Mouse (Mus musculus): ENCODE data around the gene Sema5b. TPM values are rescaled to one million over a fixed set of nuclear protein-coding genes. Genes with fewer than 3 reads are reported as not detected.
"Not testable (repeated sequence)": the region's sequence is repeated elsewhere in the genome, so short reads cannot be mapped to it uniquely, and the experiment has no call there.

Gene Sema5b
- polyA plus RNA-seq, 1 experiment: not detected

- 8% methylated on average over 27 of the region's 27 CpGs for WGBS
- peak overlapping the region; percentile 70 for H3K4me3 ChIP-seq (ENCODE audit: insufficient read depth, low read depth, low read length)
- no peak for TF ChIP-seq POLR2A (IDR thresholded peaks at IDR 0.05; ENCODE audit: insufficient read depth, low read depth, low read length)
- TF ChIP-seq CTCF (IDR thresholded peaks at IDR 0.05; ENCODE audit: insufficient read depth, low read depth, low read length): no peak
- no peak overlapping the region for H3K27ac ChIP-seq (ENCODE audit: insufficient read depth, low read depth, low read length)
- H3K4me1 ChIP-seq (ENCODE audit: control insufficient read depth, insufficient read depth, low read length): peaks cover 27% of the 10 kb centered on the region
Observed at GRCm38 (mm10) chr16:35542421-35542780, 1.5 kb downstream of the Sema5b start.

DNA sequence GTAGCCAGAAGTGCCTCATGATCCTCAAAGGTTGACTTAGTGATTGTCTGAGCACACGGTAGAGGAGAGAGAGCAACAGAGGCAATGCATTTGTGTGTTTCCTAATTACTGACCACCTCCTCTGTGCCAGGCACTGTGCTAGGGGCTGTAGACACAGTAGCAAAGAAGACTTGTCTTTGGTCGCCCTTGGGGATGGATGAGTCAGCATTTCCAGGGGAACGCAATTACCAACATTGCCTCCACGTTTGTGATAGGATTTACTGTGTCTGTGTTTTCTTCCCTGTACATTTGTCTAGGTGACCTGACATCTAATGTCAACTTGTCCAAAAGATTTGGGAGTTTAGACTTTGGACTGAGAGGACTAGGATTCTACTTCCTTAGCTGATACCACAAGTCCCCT, 4.8 kb downstream of the Sema5b start:
- Histone ChIP-seq H3K27ac (ENCODE audit: insufficient read depth, low read depth, low read length) (no peak overlapping the region), H3K4me3 (ENCODE audit: insufficient read depth, low read depth, low read length) (no peak overlapping the region), H3K4me1 (ENCODE audit: control insufficient read depth, insufficient read depth, low read length) (peaks cover 21% of the 10 kb centered on the region)
- TF ChIP-seq POLR2A (IDR thresholded peaks at IDR 0.05; ENCODE audit: insufficient read depth, low read depth, low read length) (no peak), CTCF (IDR thresholded peaks at IDR 0.05; ENCODE audit: insufficient read depth, low read depth, low read length) (no peak)
- WGBS: 78% methylated on average over 4 of the region's 4 CpGs

DNA sequence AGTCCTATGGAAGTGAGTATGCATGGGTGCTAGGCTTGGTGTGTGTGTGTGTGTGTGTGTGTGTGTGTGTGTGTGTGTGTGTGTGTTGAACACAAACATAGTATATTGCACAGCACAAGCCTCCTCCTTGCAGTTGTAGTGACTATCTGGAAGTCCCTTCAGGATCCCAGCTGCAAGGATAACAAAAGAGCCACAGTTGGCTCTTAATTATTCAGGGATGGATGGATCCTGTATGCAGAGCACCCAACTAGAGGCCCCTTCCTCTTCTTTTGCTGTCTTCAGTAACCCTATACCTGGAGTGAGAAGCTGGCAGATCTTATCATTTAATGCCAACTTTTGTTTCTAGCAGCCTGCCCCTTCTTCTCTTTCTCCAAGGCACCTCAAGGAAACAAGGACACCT, 7.0 kb downstream of the Sema5b start:
- no peak overlapping the region for H3K4me3 ChIP-seq (ENCODE audit: insufficient read depth, low read depth, low read length)
- H3K4me1 ChIP-seq (ENCODE audit: control insufficient read depth, insufficient read depth, low read length): 0 out of 2 replicates have a peak, but pooled peaks cover under 1% of the 10 kb centered on the region
- no peak overlapping the region for H3K27ac ChIP-seq (ENCODE audit: insufficient read depth, low read depth, low read length)
- TF ChIP-seq POLR2A (IDR thresholded peaks at IDR 0.05; ENCODE audit: insufficient read depth, low read depth, low read length) (no peak), CTCF (IDR thresholded peaks at IDR 0.05; ENCODE audit: insufficient read depth, low read depth, low read length) (no peak)

DNA sequence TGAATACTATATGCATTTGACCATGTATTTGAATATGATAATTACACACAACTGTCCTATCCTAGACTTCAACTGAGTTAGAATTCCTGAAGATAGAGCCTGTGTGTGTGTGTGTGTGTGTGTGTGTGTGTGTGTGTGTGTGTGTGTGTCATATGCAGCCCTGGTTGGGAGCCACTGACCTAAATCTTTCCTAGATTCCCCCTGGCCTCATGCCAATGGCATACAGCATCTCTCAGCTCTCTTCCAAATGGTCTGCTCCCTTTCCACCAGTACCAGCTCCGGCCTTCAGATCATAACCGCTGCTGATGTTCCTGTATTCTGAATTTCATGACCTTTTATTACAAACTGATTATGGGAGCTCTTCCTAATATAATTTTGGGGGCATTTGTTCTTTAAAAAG, 8.4 kb downstream of the Sema5b start:
- Histone ChIP-seq H3K27ac (ENCODE audit: insufficient read depth, low read depth, low read length) (no peak overlapping the region), H3K4me3 (ENCODE audit: insufficient read depth, low read depth, low read length) (no peak overlapping the region), H3K4me1 (ENCODE audit: control insufficient read depth, insufficient read depth, low read length) (no peaks in the 10 kb centered on the region; the same call in 1 of the 2 replicates)
- TF ChIP-seq POLR2A (IDR thresholded peaks at IDR 0.05; ENCODE audit: insufficient read depth, low read depth, low read length) (no peak), CTCF (IDR thresholded peaks at IDR 0.05; ENCODE audit: insufficient read depth, low read depth, low read length) (no peak)
- WGBS: 93% methylated on average over 2 of the region's 2 CpGs

- no peak overlapping the region for H3K27ac ChIP-seq (ENCODE audit: insufficient read depth, low read depth, low read length)
- H3K4me3 ChIP-seq (ENCODE audit: insufficient read depth, low read depth, low read length): no peak overlapping the region
- WGBS: 84% methylated on average over 15 of the region's 15 CpGs
- TF ChIP-seq POLR2A (IDR thresholded peaks at IDR 0.05; ENCODE audit: insufficient read depth, low read depth, low read length) (no peak), CTCF (IDR thresholded peaks at IDR 0.05; ENCODE audit: insufficient read depth, low read depth, low read length) (no peak)
- peaks cover 8% of the 10 kb centered on the region; the same call in 1 of the 2 replicates for H3K4me1 ChIP-seq (ENCODE audit: control insufficient read depth, insufficient read depth, low read length)
Observed at GRCm38 (mm10) chr16:35555596-35556482, 14.9 kb downstream of the Sema5b start.

- WGBS: 79% methylated on average over 6 of the region's 6 CpGs
- H3K4me3 ChIP-seq (ENCODE audit: insufficient read depth, low read depth, low read length): no peak overlapping the region
- no peak for TF ChIP-seq POLR2A (IDR thresholded peaks at IDR 0.05; ENCODE audit: insufficient read depth, low read depth, low read length)
Observed at GRCm38 (mm10) chr16:35557038-35557437, 16.1 kb downstream of the Sema5b start.

GRCm38 (mm10) chr16:35561541-35561940, 20.6 kb downstream of the Sema5b start:
- H3K4me3 ChIP-seq (ENCODE audit: insufficient read depth, low read depth, low read length): no peak overlapping the region
- WGBS: 63% methylated on average over 6 of the region's 6 CpGs
- H3K27ac ChIP-seq (ENCODE audit: insufficient read depth, low read depth, low read length): no peak overlapping the region
- peaks cover 7% of the 10 kb centered on the region for H3K4me1 ChIP-seq (ENCODE audit: control insufficient read depth, insufficient read depth, low read length)
- no peak for TF ChIP-seq CTCF (IDR thresholded peaks at IDR 0.05; ENCODE audit: insufficient read depth, low read depth, low read length)
- no peak for TF ChIP-seq POLR2A (IDR thresholded peaks at IDR 0.05; ENCODE audit: insufficient read depth, low read depth, low read length)

More at GRCm38 (mm10) chr16:35557038-35557437, 16.1 kb downstream of the Sema5b start:
- Histone ChIP-seq H3K27ac (ENCODE audit: insufficient read depth, low read depth, low read length) (no peak overlapping the region), H3K4me1 (ENCODE audit: control insufficient read depth, insufficient read depth, low read length) (peaks cover 8% of the 10 kb centered on the region; the same call in 1 of the 2 replicates)

GRCm38 (mm10) chr16:35564246-35564905, 23.4 kb downstream of the Sema5b start:
- WGBS: 36% methylated on average over 22 of the region's 22 CpGs
- no peak for TF ChIP-seq CTCF (IDR thresholded peaks at IDR 0.05; ENCODE audit: insufficient read depth, low read depth, low read length)
- TF ChIP-seq POLR2A (IDR thresholded peaks at IDR 0.05; ENCODE audit: insufficient read depth, low read depth, low read length): no peak
- Histone ChIP-seq H3K4me1 (ENCODE audit: control insufficient read depth, insufficient read depth, low read length) (peaks cover 7% of the 10 kb centered on the region), H3K27ac (ENCODE audit: insufficient read depth, low read depth, low read length) (no peak overlapping the region), H3K4me3 (ENCODE audit: insufficient read depth, low read depth, low read length) (no peak overlapping the region)

DNA sequence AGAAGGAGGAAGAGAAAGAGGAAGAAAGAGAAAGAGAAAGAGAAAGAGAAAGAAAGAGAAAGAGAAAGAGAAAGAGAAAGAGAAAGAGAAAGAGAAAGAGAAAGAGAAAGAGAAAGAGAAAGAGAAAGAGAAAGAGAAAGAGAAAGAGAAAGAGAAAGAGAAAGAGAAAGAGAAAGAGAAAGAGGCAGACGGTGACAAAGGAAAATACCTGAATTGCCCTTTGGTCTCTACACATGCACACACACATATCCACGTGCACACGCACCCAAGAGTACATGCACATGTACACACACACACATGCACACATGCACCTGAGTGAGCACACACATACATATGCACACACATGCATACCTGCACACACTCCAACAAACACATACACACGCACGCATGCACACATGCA, 24.7 kb downstream of the Sema5b start:
- WGBS: 91% methylated on average over 5 of the region's 5 CpGs
- H3K27ac ChIP-seq (ENCODE audit: insufficient read depth, low read depth, low read length); H3K4me3 ChIP-seq (ENCODE audit: insufficient read depth, low read depth, low read length); H3K4me1 ChIP-seq (ENCODE audit: control insufficient read depth, insufficient read depth, low read length): not testable (repeated sequence)
